Mouse (Mus musculus) embryonic fibroblast, embryonic 13.5 days (primary cell): ENCODE measurements around the gene Mgrn1.

Source experiments
- CTCF ChIP-seq: IDR thresholded peaks from 2 replicates; pipeline ENCODE4 v1.5.1; 2011; ENCODE audit warnings: mild to moderate bottlenecking, control low read depth, low read length, moderate library complexity, borderline replicate concordance; ENCODE audit not compliant: insufficient read depth
- POLR2A ChIP-seq: IDR thresholded peaks from 2 replicates; pipeline ENCODE4 v1.6.1; 2011; ENCODE audit warnings: low read depth, mild to moderate bottlenecking, control low read depth, low read length, moderate library complexity

GRCm38 (mm10) chr16:4943431-4943830, 57.4 kb downstream of the Mgrn1 start:
- TF ChIP-seq POLR2A, result no peak
- no peak for TF ChIP-seq CTCF
